7 mouse cellular contexts compared by ENCODE assay signal in the genomic region with DNA sequence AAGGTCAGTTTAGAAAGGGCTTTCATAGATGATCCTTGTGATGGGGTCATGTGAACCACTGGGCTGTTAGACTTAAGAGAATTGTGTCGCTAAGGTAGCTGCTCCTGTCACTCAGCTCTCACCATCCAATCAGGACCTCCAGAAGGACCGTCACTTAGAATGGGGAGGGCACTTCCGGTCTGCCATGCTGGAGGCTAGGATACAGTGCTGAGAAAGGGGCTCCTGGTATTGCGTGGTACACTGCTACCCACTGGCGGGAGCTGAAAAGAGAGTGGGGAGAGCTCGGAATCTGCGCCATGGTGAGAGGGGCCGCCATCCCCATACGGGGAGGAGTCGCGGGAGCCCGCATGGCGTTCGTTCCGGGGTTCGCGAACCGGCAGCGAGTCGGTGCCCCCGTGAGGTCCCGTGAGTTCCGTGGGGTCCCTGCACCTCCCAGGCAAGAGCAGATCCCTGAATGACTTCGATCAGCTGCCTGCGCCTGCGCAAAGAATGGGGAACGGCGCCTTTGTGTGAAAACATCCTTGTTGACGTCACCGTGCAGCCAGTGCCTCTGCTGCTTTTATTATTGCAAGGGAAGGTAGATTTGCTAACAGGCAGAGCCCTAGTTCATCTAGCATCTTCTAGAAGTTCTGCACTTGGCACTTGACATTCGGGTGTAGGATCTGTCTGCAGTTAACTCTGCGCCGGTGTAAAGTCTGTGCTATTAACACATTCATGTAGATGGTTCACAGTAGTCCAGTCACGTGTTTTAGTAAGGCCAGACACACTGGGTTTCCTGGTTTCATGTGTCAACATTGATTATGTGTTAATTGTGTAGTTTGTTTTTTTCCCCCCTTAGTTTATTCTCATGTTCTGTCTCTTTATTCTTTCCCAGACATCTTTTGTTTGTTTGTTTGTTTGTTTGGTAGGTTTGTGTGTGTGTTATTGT. TPM values are rescaled to one million over a fixed set of nuclear protein-coding genes. Genes with fewer than 3 reads are reported as not detected.
A peak's percentile ranks its signal among the peaks of the same experiment; 100 is the strongest.
DNase-seq lines count a peak whose midpoint lies in the region; ATAC-seq lines count a peak whose summit lies in the region.

Gm4924 (plus strand) TSS at position 173 of the 928 bp plus-strand sequence.

- intact Hi-C loops in left cerebral cortex, postnatal 36 days (cut with DNase I) = no loop called here

- H3K4me3 ChIP-seq in intestine, embryonic 16.5 days (ENCODE audit: low read length) = peak within 1 kb of the TSS; percentile 80
- peak within 1 kb of the TSS; percentile 61 for H3K4me3 ChIP-seq in midbrain, embryonic 11.5 days (ENCODE audit: low read depth, low read length)

- H3K4me2 ChIP-seq in intestine, embryonic 16.5 days (ENCODE audit: low read depth, low read length) = peak within 1 kb of the TSS; percentile 59
- peak within 1 kb of the TSS; percentile 44 for H3K4me2 ChIP-seq in midbrain, embryonic 11.5 days

- H3K4me1 ChIP-seq in intestine, embryonic 16.5 days (ENCODE audit: control insufficient read depth, insufficient read depth, low read length) = no peaks in the 10 kb centered on the region
- H3K4me1 ChIP-seq in midbrain, embryonic 11.5 days (ENCODE audit: control insufficient read depth, insufficient read depth, low read length) = no peaks in the 10 kb centered on the region

- DNase-seq in adrenal gland, adult 2 months = peak; percentile 84
- peak; percentile 91 for DNase-seq in embryo, embryonic 11 days
- DNase-seq in gastrocnemius, postnatal 4 days (ENCODE audit: low spot score in 2 of 2) = peak; percentile 52 to 75
- DNase-seq in left cerebral cortex, postnatal 36 days (ENCODE audit: low spot score in 2 of 2) = peak; percentile 87
- DNase-seq in midbrain, embryonic 11.5 days (ENCODE audit: low spot score, missing footprints) = peak; percentile 98
- peak; percentile 65 for DNase-seq in skeletal muscle tissue, adult 2 months (ENCODE audit: low read depth, low spot score)

- H3K27ac ChIP-seq in intestine, embryonic 16.5 days (ENCODE audit: low read length) = peak within 1 kb of the TSS; percentile 90
- peak within 1 kb of the TSS; percentile 90 for H3K27ac ChIP-seq in midbrain, embryonic 11.5 days (ENCODE audit: low read depth, low read length)

- H3K27me3 ChIP-seq in intestine, embryonic 16.5 days (replicated peaks; ENCODE audit: control insufficient read depth, insufficient read depth, low read length) = no peaks in the 10 kb centered on the region
- H3K27me3 ChIP-seq in midbrain, embryonic 11.5 days (ENCODE audit: control insufficient read depth, insufficient read depth, low read length) = no peaks in the 10 kb centered on the region

- H3K36me3 ChIP-seq in intestine, embryonic 16.5 days (ENCODE audit: control insufficient read depth, insufficient read depth, low read length) = no peaks in the 10 kb centered on the region
- H3K36me3 ChIP-seq in midbrain, embryonic 11.5 days (ENCODE audit: control insufficient read depth, insufficient read depth, low read length) = no peaks in the 10 kb centered on the region

- 3% methylated on average over 34 of the region's 34 CpGs for WGBS in intestine, embryonic 16.5 days
- WGBS in midbrain, embryonic 11.5 days = 6% methylated on average over 34 of the region's 34 CpGs

- peak; percentile 100 for ATAC-seq in intestine, embryonic 16.5 days
- peak; percentile 100 for ATAC-seq in midbrain, embryonic 11.5 days (ENCODE audit: low FRiP score)

- H3K9me3 ChIP-seq in intestine, embryonic 16.5 days (ENCODE audit: control insufficient read depth, low read length) = no peaks in the 10 kb centered on the region; the same call in 1 of the 2 replicates
- H3K9me3 ChIP-seq in midbrain, embryonic 11.5 days (ENCODE audit: control insufficient read depth, low read length) = peaks cover 12% of the 10 kb centered on the region; the same call in 1 of the 2 replicates

- H3K9ac ChIP-seq in intestine, embryonic 16.5 days (ENCODE audit: low read depth, low read length) = peak within 1 kb of the TSS; percentile 89
- H3K9ac ChIP-seq in midbrain, embryonic 11.5 days (ENCODE audit: low read length) = peak within 1 kb of the TSS; percentile 89

RNA-seq across cellular contexts. Expression of gene Gm4924, which starts in this region (rescaled TPM):
- 1 to 10 TPM; 2.8 to 5.7 TPM for total RNA-seq in adrenal gland, adult 2 months (2021)
- 0.12 TPM in 1 of 2 replicates, not detected in the other for polyA plus RNA-seq in adrenal gland, adult 2 months (2012; rRNA removed)
- total RNA-seq in gastrocnemius, postnatal 4 days (2021) = 1 to 10 TPM; 2.9 to 5.8 TPM
- 6.4 and 6.7 TPM in 2 replicates for polyA plus RNA-seq in intestine, embryonic 16.5 days (2015; fragmentation: Nextera tagmentation; extraction: Ambion mirVana)
- 10 to 100 TPM in 1 of 2 experiments, 1 to 10 TPM in 1; 8.9 to 11.7 TPM for total RNA-seq in left cerebral cortex, postnatal 36 days (2021)
- 10.5 and 11.0 TPM in 2 replicates for polyA plus RNA-seq in midbrain, embryonic 11.5 days (2014; fragmentation: Nextera tagmentation; extraction: Ambion mirVana)

Comparison
In these comparisons a context has a peak if more than half of its experiments do, and no peak if none do; other contexts are left out.
1. Peak in every context shown above with its lines: DNase-seq, ATAC-seq, H3K4me3 ChIP-seq and H3K27ac ChIP-seq.